Mouse (Mus musculus) left cerebral cortex, adult 8-10 months (tissue): ENCODE measurements around the gene Tsacc. TPM values are rescaled to one million over a fixed set of nuclear protein-coding genes. Genes with fewer than 3 reads are reported as not detected.
"Not testable (repeated sequence)": the region's sequence is repeated elsewhere in the genome, so short reads cannot be mapped to it uniquely, and the experiment has no call there.

Experiments
- DNase-seq, 2 experiments: peaks; one replicate each; pipeline ENCODE4 v3.0.0; 2022; ENCODE audit warnings: low spot score in 2 of 2
- total RNA-seq, 4 experiments: library from RNA; stranded (reverse); gene quantifications; 2 replicates each; pipeline ENCODE4 v1.2.4; 2022

Tsacc gene
- total RNA-seq, 4 experiments from 2014 or later: 3.1 to 6.6 (median 4.3) TPM

- DNase-seq: not testable (repeated sequence)
Measured at GRCm38 (mm10) chr3:88284815-88285564, 11.8 kb downstream of the Tsacc start.

- DNase-seq: not testable (repeated sequence)
Measured at GRCm38 (mm10) chr3:88281141-88281916, 15.5 kb downstream of the Tsacc start.

GRCm38 (mm10) chr3:88280035-88280434, 16.8 kb downstream of the Tsacc start:
- no peak for DNase-seq

- DNase-seq: no peak
Measured at GRCm38 (mm10) chr3:88276529-88277143, 20.2 kb downstream of the Tsacc start.

GRCm38 (mm10) chr3:88276121-88276520, 20.7 kb downstream of the Tsacc start:
- no peak for DNase-seq

GRCm38 (mm10) chr3:88274002-88274401, 22.8 kb downstream of the Tsacc start:
- no peak for DNase-seq

GRCm38 (mm10) chr3:88271859-88272258, 24.9 kb downstream of the Tsacc start:
- no peak for DNase-seq

- DNase-seq: not testable (repeated sequence)
Measured at GRCm38 (mm10) chr3:88271298-88271697, 25.5 kb downstream of the Tsacc start.

- no peak for DNase-seq
Measured at GRCm38 (mm10) chr3:88268991-88269390, 27.8 kb downstream of the Tsacc start.

- DNase-seq: not testable (repeated sequence)
Measured at GRCm38 (mm10) chr3:88268014-88268413, 28.8 kb downstream of the Tsacc start.

GRCm38 (mm10) chr3:88262346-88262745, 34.5 kb downstream of the Tsacc start:
- DNase-seq: no peak

GRCm38 (mm10) chr3:88256382-88256781, 40.4 kb downstream of the Tsacc start:
- no peak for DNase-seq

- DNase-seq: no peak
Measured at GRCm38 (mm10) chr3:88255950-88256349, 40.8 kb downstream of the Tsacc start.

GRCm38 (mm10) chr3:88254268-88254926, 42.4 kb downstream of the Tsacc start, which contains the start of gene Rhbg:
Gene Rhbg, minus strand, starts transcription at chr3:88254709.
- no peak for DNase-seq

GRCm38 (mm10) chr3:88252739-88253138, 44.1 kb downstream of the Tsacc start:
- no peak for DNase-seq

- DNase-seq: no peak
Measured at GRCm38 (mm10) chr3:88248406-88248805, 48.4 kb downstream of the Tsacc start.

- DNase-seq: no peak
Measured at GRCm38 (mm10) chr3:88247666-88248065, 49.1 kb downstream of the Tsacc start.

- DNase-seq: peak in 1 of 2 experiments; percentile 74
Measured at GRCm38 (mm10) chr3:88245811-88246210, 51.0 kb downstream of the Tsacc start.

GRCm38 (mm10) chr3:88244071-88244470, 52.7 kb downstream of the Tsacc start:
- DNase-seq: no peak

- DNase-seq: peak in 1 of 2 experiments; percentile 79
Measured at GRCm38 (mm10) chr3:88242531-88242930, 54.3 kb downstream of the Tsacc start.

GRCm38 (mm10) chr3:88241045-88241786, 55.6 kb downstream of the Tsacc start:
- DNase-seq: no peak
